Mouse (Mus musculus) gastrocnemius, postnatal 10 days (tissue): ENCODE results near the gene Plxnc1. TPM values are rescaled to one million over a fixed set of nuclear protein-coding genes. Genes with fewer than 3 reads are reported as not detected.

Source experiments
- DNase-seq: peaks from one replicate; pipeline ENCODE4 v3.0.0; 2021; ENCODE audit warnings: mixed read lengths
- total RNA-seq, 2 experiments: library from RNA; stranded (reverse); gene quantifications; 2 replicates each; pipeline ENCODE4 v1.2.3; 2021

The Plxnc1 gene
- total RNA-seq, 2 experiments from 2014 or later = 2.9 to 3.9 TPM

- DNase-seq = no peak
Observed at GRCm38 (mm10) chr10:94741459-94741858, 203.2 kb downstream of the Plxnc1 start.
